Mouse (Mus musculus) C2C12 (cell line): ENCODE measurements around the gene Iqcb1.

Experiments
- CEBPB ChIP-seq: IDR thresholded peaks from one replicate; pipeline ENCODE4 v1.6.1; 2011; ENCODE audit warnings: low read depth, mild to moderate bottlenecking, control low read depth, moderate library complexity
- CTCF ChIP-seq: IDR thresholded peaks from one replicate; pipeline ENCODE4 v1.5.1; 2011; ENCODE audit not compliant: control insufficient read depth, insufficient read depth, insufficient read length
- MAX ChIP-seq: IDR thresholded peaks from one replicate; pipeline ENCODE4 v1.6.1; 2011; ENCODE audit warnings: mild to moderate bottlenecking, control low read depth
- MYOD1 ChIP-seq: IDR thresholded peaks from one replicate; pipeline ENCODE4 v1.6.1; 2011; ENCODE audit warnings: low read depth; ENCODE audit not compliant: control insufficient read depth, insufficient read length
- USF1 ChIP-seq: IDR thresholded peaks from one replicate; pipeline ENCODE4 v1.6.1; 2011; ENCODE audit warnings: low read depth, mild to moderate bottlenecking, control low read depth, moderate library complexity

DNA sequence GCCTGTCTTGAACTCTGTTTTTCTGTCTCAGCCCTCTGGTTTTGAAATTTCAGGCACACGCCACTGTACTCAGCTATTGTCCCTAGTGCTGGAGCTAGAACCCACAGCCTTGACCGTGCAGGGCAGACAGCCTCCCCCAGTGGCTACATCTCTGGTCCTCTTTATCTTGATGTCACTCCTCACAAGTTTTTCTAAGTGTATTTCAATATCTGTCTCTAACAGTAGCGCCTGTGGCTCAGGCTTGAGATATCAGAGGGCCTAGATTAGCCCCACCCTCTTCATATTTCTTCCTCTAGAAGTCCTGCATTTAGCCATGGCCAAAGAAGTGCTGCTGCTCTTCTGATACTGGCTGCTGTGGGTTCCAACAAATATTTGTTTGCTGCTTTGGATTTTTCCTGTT is 62.4 kb downstream of the Iqcb1 start:
- TF ChIP-seq CTCF: no peak
- no peak for TF ChIP-seq USF1
- TF ChIP-seq MAX: no peak
- no peak for TF ChIP-seq MYOD1
- no peak for TF ChIP-seq CEBPB
